Mouse (Mus musculus): ENCODE results near the gene Cerk.
"Not testable (repeated sequence)": the region's sequence is repeated elsewhere in the genome, so short reads cannot be mapped to it uniquely, and the experiment has no call there.

Gene Cerk

GRCm38 (mm10) chr15:86199482-86199881 lies 13.5 kb upstream of the Cerk start:
- DNase-seq (ENCODE audit: low read depth, low spot score), result no peak
- Histone ChIP-seq H3K36me3 (ENCODE audit: control insufficient read depth, insufficient read depth, low read length, poor library complexity, severe bottlenecking) (no peaks in the 10 kb centered on the region), H3K27me3 (ENCODE audit: control insufficient read depth, insufficient read depth, low read length, poor library complexity, severe bottlenecking) (no peaks in the 10 kb centered on the region)

- no peak for DNase-seq (ENCODE audit: low read depth, low spot score)
- Histone ChIP-seq H3K27me3 (ENCODE audit: control insufficient read depth, insufficient read depth, low read length, poor library complexity, severe bottlenecking) (no peaks in the 10 kb centered on the region), H3K36me3 (ENCODE audit: control insufficient read depth, insufficient read depth, low read length, poor library complexity, severe bottlenecking) (no peaks in the 10 kb centered on the region)
Observed at GRCm38 (mm10) chr15:86199052-86199451, 13.1 kb upstream of the Cerk start.

GRCm38 (mm10) chr15:86194676-86195453 lies 8.9 kb upstream of the Cerk start:
- not testable (repeated sequence) for H3K36me3 ChIP-seq (ENCODE audit: control insufficient read depth, insufficient read depth, low read length, poor library complexity, severe bottlenecking); H3K27me3 ChIP-seq (ENCODE audit: control insufficient read depth, insufficient read depth, low read length, poor library complexity, severe bottlenecking); DNase-seq (ENCODE audit: low read depth, low spot score)

GRCm38 (mm10) chr15:86191933-86192332 lies 6.0 kb upstream of the Cerk start:
- Histone ChIP-seq H3K36me3 (ENCODE audit: control insufficient read depth, insufficient read depth, low read length, poor library complexity, severe bottlenecking) (no peaks in the 10 kb centered on the region), H3K27me3 (ENCODE audit: control insufficient read depth, insufficient read depth, low read length, poor library complexity, severe bottlenecking) (no peaks in the 10 kb centered on the region)
- DNase-seq (ENCODE audit: low read depth, low spot score), result no peak

- peak; percentile 74 for DNase-seq (ENCODE audit: low read depth, low spot score)
- Histone ChIP-seq H3K36me3 (ENCODE audit: control insufficient read depth, insufficient read depth, low read length, poor library complexity, severe bottlenecking) (no peaks in the 10 kb centered on the region), H3K27me3 (ENCODE audit: control insufficient read depth, insufficient read depth, low read length, poor library complexity, severe bottlenecking) (no peaks in the 10 kb centered on the region)
Observed at GRCm38 (mm10) chr15:86191505-86191904, 5.6 kb upstream of the Cerk start.

GRCm38 (mm10) chr15:86190387-86190786 lies 4.4 kb upstream of the Cerk start:
- H3K36me3 ChIP-seq (ENCODE audit: control insufficient read depth, insufficient read depth, low read length, poor library complexity, severe bottlenecking), result no peaks in the 10 kb centered on the region
- DNase-seq (ENCODE audit: low read depth, low spot score), result no peak
- no peaks in the 10 kb centered on the region for H3K27me3 ChIP-seq (ENCODE audit: control insufficient read depth, insufficient read depth, low read length, poor library complexity, severe bottlenecking)

- no peaks in the 10 kb centered on the region for H3K27me3 ChIP-seq (ENCODE audit: control insufficient read depth, insufficient read depth, low read length, poor library complexity, severe bottlenecking)
- no peaks in the 10 kb centered on the region for H3K36me3 ChIP-seq (ENCODE audit: control insufficient read depth, insufficient read depth, low read length, poor library complexity, severe bottlenecking)
- no peak for DNase-seq (ENCODE audit: low read depth, low spot score)
Observed at GRCm38 (mm10) chr15:86188746-86189470, 3.0 kb upstream of the Cerk start.

- Histone ChIP-seq H3K36me3 (ENCODE audit: control insufficient read depth, insufficient read depth, low read length, poor library complexity, severe bottlenecking) (no peaks in the 10 kb centered on the region), H3K27me3 (ENCODE audit: control insufficient read depth, insufficient read depth, low read length, poor library complexity, severe bottlenecking) (no peaks in the 10 kb centered on the region)
- no peak for DNase-seq (ENCODE audit: low read depth, low spot score)
Observed at GRCm38 (mm10) chr15:86188186-86188585, 2.2 kb upstream of the Cerk start.

- H3K27me3 ChIP-seq (ENCODE audit: control insufficient read depth, insufficient read depth, low read length, poor library complexity, severe bottlenecking), result no peaks in the 10 kb centered on the region
- H3K36me3 ChIP-seq (ENCODE audit: control insufficient read depth, insufficient read depth, low read length, poor library complexity, severe bottlenecking), result no peaks in the 10 kb centered on the region
- DNase-seq (ENCODE audit: low read depth, low spot score), result no peak
Observed at GRCm38 (mm10) chr15:86186686-86187085, 745 bp upstream of the Cerk start.

- peak; percentile 52 for DNase-seq (ENCODE audit: low read depth, low spot score)
- Histone ChIP-seq H3K36me3 (ENCODE audit: control insufficient read depth, insufficient read depth, low read length, poor library complexity, severe bottlenecking) (0 out of 2 replicates have a peak, but pooled peaks cover 2% of the 10 kb centered on the region), H3K27me3 (ENCODE audit: control insufficient read depth, insufficient read depth, low read length, poor library complexity, severe bottlenecking) (no peaks in the 10 kb centered on the region)
Observed at GRCm38 (mm10) chr15:86184851-86185688, 871 bp downstream of the Cerk start.

- DNase-seq (ENCODE audit: low read depth, low spot score), result no peak
- Histone ChIP-seq H3K27me3 (ENCODE audit: control insufficient read depth, insufficient read depth, low read length, poor library complexity, severe bottlenecking) (no peaks in the 10 kb centered on the region), H3K36me3 (ENCODE audit: control insufficient read depth, insufficient read depth, low read length, poor library complexity, severe bottlenecking) (0 out of 2 replicates have a peak, but pooled peaks cover 2% of the 10 kb centered on the region)
Observed at GRCm38 (mm10) chr15:86184071-86184470, 1.9 kb downstream of the Cerk start.

- peak; percentile 48 for DNase-seq (ENCODE audit: low read depth, low spot score)
- no peaks in the 10 kb centered on the region for H3K27me3 ChIP-seq (ENCODE audit: control insufficient read depth, insufficient read depth, low read length, poor library complexity, severe bottlenecking)
- H3K36me3 ChIP-seq (ENCODE audit: control insufficient read depth, insufficient read depth, low read length, poor library complexity, severe bottlenecking), result 0 out of 2 replicates have a peak, but pooled peaks cover 2% of the 10 kb centered on the region
Observed at GRCm38 (mm10) chr15:86183484-86183883, 2.5 kb downstream of the Cerk start.

GRCm38 (mm10) chr15:86182646-86183045 lies 3.3 kb downstream of the Cerk start:
- peak; percentile 97 for DNase-seq (ENCODE audit: low read depth, low spot score)
- H3K36me3 ChIP-seq (ENCODE audit: control insufficient read depth, insufficient read depth, low read length, poor library complexity, severe bottlenecking), result 0 out of 2 replicates have a peak, but pooled peaks cover 2% of the 10 kb centered on the region
- no peaks in the 10 kb centered on the region for H3K27me3 ChIP-seq (ENCODE audit: control insufficient read depth, insufficient read depth, low read length, poor library complexity, severe bottlenecking)

GRCm38 (mm10) chr15:86181941-86182439 lies 4.0 kb downstream of the Cerk start:
- Histone ChIP-seq H3K27me3 (ENCODE audit: control insufficient read depth, insufficient read depth, low read length, poor library complexity, severe bottlenecking) (no peaks in the 10 kb centered on the region), H3K36me3 (ENCODE audit: control insufficient read depth, insufficient read depth, low read length, poor library complexity, severe bottlenecking) (0 out of 2 replicates have a peak, but pooled peaks cover 2% of the 10 kb centered on the region)
- peak; percentile 67 for DNase-seq (ENCODE audit: low read depth, low spot score)
